Mouse (Mus musculus): ENCODE results near the gene Mtor.

The Mtor gene

DNA sequence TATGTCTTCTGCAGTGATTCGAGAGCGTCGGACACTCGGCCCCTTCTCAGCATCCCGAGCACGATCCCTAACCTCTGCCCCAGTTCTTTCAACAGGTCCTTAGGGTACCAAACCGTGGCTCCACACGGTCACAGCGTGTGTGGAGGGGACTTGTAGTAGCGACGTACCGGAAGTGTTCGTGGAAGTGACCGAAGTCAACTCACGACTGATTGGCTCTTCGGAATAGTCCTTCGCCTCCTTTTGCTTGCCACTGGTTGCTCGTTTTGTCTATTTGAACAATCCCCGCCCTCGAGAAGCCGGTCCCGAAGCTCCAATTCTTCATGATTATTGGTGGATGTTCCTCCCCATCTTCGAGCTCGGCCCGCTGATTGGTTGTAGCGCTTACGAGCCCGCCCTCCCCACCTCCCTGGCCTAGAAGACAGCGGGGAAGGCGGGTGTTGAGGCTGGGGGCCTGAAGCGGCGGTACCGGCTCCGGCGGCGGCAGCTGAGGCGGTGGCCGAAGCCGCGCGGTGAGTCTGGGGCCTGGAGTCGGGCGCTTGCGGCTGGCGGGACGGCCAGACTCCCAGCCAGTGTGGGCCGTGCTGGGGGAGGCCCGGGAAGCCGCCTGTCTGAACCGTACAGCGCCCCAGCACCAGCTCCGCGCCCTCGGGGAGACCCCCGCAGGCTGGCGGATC is at the start of gene Mtor:
Gene Mtor, plus strand, starts transcription at position 433 of the 674 bp plus-strand sequence.
- peak; percentile 95 to 97 for DNase-seq

DNA sequence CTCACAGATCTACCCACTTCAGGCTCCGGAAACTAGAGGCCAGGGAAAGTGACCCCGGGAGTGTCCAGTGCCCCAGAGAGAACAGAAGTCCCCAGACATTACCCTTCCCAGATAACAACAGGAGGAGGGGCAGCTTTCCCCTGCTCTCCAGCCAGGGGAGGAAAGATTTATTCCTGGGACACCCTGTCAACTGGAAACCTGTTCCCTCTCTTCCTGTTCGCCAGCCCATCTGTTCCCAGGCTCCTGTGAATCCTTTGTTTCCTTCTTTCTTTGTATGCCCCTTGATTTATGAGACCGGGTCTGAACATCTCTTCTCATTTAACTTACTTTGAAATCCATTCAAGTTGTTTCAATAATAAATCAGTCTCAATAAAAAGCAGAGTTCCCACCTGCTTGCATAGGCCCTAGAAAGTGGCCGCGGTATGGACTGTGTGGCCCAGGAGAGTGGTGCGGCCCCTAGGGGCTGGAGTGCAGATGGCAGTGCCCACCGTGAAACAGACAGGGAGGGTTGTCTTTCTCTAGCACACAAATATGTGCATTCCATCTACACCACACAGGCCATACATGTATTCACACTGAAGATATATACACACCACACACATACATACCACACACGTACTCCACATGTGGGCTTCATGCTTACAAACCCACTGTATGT is 48.8 kb upstream of the Mtor start:
- DNase-seq = peak in 1 of 2 experiments; percentile 41

DNA sequence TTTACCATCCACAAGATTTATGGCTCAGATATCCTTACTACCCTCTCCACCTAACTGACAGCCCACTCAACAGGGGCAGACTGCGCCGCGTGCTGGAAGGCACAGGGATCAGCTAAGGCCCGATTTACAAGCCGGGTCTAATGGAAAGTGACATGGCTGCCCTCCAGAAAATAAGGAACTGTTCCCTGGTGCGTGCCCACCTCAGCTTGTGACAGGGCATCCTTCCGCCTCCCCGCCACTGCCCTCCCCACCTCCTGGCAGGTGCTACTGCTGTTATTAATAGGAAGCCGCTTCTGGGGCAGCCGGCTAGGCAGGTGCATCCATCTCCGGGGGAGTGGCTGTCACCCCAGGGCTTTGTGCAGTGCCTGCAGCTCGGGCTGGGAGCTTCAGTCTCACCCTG is 45.0 kb upstream of the Mtor start:
- DNase-seq = peak; percentile 66 to 69

DNA sequence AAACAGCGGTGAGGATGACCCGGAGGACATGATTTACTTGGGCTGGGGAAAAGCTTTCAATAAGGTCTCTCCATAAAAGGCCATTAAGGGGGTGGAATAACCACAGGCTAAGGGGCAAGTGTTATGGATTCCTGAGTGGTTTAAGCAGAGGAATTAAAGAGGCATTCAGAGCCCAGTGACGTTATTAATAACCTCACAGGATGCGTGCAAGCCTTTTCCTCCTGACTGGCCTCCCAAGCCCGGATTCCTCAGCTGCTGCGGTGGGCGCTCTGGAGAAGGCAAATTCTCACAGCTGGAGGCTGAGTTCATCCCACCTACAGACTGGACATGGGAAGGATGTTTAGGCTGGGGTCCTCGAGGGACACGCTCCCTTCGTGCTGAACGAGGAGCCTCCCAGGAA is 43.7 kb upstream of the Mtor start:
- DNase-seq = no peak

DNA sequence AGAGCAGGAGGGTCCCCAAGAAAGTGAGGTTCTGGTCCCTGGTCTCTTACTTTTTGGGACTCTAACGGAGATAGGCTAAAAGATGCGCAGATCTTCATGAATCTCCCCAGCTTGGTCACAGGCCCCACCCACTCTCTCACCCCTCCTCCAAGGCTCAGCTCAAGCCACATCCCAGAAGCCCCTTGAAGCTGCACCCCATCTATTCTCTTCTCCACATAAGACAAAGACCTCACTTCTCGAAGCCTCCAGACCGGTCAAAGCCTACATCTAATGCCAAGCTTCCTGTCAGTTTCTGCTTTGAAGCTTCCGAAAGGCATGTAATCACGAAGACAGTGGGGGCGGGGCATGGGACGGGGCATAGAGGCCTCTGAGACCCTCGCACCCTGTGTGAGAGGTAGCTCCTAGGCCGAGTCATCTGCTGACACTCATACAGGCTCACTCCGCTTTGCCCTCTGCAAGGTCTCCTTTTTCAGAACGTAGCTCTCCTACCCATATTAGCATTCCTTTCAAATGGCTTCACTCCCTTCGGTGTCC is 43.1 kb upstream of the Mtor start:
- DNase-seq = no peak

DNA sequence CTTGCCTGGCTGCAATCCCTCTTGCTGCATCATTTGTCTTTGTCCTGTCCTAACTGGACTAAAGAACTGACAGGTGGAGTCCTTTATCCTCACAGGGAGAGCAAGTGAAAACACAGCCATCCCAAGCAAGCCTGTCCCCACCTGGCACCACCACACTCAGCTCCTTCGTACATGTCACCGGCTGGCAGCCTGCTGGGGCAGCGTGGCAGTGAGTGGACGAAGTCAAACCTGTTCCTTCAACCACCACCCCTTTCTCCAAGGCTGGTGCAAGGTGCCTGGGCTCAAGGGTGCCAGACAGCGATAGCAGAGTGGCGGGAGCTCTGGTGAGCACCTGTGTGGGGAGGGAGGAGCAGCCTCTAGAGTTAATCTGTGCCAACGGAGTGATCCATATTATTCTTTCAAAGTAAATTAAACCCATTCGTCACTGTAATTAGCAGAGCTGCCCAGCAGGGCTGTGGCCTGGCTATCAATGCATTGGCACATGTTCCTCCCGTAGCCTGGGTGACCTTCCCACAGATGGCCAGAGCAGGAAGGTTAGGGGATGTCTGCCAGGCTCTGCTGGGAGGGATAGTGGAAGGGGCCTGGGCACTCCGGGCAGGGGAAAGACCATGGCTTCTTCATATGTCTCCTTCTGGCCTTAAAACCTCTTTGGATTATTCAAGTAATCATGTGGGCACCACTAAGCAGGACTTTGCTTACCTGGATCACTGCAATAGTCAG is 40.0 kb upstream of the Mtor start:
- DNase-seq = peak; percentile 81 to 90

DNA sequence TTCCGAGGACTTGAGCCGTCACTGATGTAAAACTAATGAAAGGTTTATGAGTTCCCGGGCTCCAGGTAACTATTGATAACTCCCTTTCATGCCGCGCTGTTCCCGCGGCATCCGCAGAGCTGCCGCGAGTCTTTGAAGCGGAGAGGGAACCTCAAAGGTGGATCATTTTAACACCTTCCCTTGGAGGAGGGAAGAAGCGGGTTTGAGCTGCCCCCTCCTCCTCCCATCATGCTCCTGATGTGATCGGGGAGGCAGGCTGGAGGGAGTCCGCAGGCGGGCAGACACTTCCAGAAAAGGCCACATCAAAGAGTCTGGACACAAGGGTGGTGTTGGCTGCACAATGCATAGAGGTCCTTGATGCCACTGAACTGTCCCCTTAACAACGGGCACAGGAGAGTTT is 32.8 kb upstream of the Mtor start:
- DNase-seq = no peak

DNA sequence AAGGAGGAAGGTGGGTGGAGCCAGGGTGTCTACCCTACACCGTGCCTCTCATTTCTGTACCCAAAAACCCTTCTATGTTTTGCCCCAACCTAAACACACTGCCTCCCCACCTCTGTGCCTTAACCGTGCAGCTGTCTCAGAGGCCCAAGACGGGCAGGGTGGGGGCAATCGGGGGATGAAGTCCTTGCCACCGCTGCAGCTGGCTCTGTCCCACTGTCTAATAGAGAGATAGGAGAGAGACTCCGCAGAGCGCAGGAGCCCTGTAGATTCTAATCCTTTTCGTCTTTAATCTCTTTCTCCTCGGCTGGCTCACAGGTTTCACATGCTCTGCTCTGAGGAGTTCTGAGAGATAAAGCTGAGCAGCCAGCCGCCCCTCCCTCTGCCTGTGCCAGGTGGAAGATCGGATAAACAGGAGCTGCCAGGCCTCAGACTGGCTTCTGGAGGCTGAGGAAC is 31.3 kb upstream of the Mtor start:
- DNase-seq = peak; percentile 67 to 68

DNA sequence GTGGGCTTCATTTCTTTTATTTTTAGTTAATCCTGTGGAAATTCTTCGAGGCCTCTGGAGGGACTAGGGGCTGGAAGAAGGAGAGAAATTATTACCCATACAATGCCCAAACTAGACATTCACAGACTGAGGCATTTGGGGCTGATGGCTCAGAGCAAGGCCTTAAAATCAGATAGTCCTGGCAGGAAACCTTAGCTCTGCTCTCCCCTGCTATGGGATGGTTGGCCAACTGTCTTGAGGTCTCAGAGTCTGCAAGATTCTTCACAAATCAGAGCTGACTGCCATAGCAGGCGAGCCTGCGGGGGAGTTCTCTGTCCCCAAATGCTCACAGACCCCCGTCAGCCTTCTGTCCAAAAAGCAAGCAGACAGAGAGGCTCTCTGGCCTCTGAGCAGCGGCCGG is 30.9 kb upstream of the Mtor start:
- DNase-seq = peak in 1 of 2 experiments; percentile 44

DNA sequence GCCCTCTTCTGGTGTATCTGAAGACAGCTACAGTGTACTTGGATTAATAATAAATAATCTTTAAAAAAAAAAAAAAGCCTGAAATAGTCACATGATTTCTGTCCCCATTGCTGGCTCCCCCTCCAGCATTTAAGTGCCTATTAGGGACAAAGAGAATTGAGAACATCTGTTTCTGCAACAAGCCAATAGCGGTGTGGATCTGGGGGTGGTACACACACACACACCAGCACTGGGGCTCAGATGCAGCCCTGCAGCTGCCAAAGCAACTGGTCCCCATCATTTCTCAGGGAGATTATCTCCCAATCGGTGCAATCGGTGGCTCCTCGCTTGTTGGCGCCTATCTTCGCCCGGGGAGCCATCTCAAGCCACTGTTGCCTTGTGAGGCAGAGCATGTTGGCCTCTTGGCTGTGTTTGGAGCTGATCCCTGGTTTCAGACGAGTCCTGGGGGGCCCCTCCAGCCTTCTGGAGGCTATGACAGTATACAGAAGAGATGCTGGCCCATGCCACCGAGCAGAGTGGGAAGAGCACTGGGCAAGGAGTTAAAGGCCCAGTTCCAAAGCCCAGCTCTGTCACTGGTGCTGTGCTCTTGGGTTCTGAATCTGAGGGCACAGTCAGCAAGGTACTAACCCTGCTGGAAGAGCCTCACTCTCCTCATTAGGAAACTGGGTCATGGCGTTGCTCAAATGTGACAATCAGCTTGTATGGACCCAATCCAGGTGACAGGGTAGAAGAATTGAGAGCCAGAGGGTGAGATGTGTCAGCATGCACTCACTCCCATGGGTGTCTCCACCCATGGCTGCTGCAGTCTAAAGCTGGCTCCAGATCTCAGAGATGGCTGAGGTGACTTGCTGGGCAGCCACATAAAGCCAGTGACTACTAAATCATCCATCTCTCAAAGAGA is 21.2 kb upstream of the Mtor start:
- peak; percentile 52 to 57 for DNase-seq

DNA sequence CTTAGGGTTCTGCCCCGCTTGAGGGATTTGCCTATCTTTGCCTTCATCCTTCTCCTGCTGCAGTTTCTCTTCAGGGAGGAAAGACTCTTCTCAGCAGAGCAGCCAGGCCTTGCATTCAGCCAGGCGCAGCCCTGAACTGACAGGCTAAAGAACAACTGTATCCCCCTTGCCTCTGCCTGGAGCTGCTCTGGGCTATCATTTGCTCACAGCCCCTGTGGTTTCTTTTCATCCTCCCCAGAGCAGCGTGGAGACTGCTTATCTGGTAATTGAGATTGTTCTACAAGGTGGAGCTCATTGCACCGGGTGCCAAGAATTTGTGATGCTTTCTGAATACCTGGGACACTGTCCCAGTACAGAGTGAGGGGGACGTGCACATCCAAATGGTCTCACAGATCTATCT is 19.9 kb upstream of the Mtor start:
- no peak for DNase-seq

DNA sequence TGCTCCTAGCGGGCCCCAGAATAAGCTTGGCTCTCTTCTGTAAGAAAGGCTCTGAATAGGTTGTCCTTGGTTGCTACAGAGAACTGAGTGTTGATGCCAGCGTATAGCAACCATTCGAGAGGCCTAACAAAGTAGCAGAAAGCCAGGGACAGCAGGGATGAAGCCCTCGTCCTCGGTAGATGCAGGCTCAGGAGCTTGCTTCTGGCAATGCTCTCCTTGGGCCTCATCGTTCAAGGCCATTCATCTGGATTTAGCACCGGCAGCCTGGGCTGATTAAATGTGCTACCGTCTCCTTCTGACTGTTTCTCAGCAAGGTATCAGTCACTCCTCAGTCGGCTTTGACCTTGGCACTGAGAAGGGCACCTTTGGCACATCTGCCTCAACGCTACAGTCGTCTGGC is 19.3 kb upstream of the Mtor start:
- no peak for DNase-seq

DNA sequence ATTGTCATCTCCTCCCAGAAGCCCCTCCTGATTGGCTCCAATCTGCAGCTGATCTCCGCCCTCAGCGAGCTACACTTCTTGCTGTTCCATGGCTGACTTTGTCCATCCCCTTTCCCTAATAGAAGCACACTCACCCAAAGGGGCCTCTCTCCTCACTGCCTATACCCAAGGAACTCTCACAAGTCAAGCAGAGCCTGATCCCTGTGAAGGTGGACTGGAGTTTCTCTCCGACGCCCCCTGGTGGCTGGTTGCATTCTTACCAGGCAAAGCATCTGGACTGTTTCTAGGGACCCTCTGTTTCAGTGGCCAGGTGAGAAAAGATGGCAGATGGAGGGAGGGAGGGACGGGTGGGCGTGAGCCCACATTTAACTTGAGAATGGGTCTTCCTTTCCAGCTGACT is 18.7 kb upstream of the Mtor start:
- DNase-seq = peak; percentile 91 to 95

DNA sequence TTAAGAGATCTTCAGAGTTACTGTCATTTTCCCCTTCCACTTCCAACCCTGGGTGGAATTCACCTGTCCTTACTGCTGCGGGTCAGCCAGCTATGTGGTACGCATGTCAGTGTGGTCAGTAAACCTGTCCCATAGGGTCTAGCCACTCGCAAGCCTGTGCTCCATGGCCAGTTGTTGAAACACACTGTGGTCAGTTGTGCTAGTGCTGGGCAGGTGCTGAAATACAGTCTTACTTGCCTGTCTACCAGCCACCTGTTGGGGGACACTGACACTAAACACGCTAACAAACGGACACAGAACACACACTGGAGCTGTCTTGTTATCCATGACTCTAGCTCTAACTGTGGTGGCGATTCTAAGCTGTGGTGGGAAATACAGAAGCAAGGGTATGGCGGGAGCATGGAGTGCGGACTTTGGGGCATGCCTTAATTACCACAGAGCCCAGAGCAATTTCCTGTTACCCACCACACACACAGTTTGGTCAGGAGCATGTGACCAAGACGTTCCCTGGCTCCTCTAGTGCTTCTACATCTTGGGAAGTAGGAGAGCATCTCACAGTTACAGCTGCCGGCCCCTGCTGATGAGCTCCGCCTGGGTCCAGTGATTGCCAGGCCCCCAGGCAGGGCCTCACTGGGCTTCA is 17.4 kb upstream of the Mtor start:
- DNase-seq = no peak

DNA sequence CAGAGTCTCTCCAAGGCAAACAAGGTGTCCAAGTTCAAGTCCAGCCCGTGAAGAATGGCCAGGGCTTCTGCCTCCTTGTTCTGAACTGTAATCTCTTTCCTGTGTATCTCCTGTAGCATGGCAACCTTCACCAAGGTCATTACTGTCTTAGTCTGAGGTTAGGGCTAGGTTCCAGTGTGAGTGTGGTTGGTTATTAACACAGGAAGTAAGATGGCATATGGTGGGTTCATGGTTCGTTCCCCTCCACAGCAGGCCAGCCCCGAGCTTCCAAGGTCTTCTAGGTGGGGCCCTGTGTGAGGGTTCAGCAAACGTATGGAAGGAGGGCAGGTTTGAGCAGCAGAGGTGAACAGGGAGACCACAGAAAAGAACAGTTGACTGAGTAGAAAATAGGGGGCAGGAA is 15.9 kb upstream of the Mtor start:
- DNase-seq = no peak

DNA sequence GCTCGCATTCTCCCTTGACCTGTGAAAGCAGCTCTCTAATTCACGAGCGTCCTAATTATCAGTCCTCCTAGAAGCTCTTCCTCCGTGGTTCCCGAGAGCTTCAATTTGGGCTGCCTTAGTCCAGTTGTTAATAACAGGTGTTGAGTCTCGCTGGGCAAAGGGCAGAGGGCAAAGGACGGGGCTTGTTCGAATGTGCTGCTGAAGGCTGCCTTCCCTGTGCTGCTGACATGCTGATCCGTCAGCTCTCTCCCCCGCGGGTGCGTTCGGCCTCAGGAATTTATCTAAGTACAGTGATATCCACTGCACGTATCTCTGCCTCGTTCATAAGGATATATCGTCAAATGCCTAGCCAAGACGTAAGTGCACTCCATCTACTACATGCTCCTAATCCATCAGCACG is 15.1 kb upstream of the Mtor start:
- no peak for DNase-seq

DNA sequence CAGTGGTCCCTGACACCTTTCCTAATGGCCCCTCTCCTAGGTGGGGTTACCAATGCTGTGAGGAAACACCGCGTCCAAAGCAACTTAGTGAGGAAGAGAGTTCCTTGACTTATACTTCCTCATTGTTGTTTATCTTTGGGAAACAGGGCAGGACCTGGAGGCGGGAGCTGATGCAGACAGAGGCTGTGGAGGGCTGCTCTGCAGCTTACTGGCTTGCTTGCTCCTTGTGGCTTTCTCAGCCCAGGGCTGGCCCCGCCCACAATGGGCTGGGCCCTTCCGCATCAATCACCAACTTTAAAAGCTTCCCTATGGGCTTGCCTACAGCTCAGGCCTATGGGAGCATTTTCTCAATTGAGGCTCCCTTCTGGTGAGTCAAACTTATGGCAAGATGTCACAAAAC is 14.6 kb upstream of the Mtor start:
- DNase-seq = no peak

DNA sequence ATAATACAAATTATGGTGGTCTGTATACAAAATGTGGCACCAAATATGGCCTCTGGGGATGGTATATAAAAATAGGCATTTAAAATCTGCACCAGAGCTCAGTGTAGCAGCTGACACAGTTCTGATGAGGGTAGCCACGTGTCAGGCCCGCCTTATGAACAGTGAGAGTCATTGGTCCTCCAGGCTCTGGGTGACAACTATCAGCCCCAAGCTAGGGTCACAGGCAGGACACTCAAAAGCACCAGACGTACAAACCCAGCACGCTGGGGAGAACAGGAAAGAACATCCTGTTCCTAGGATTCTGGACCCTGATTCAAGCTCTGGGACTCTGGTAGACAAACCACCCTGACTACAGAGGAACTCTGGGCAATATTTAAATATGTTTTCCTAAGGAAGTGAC is 13.9 kb upstream of the Mtor start:
- DNase-seq = no peak

DNA sequence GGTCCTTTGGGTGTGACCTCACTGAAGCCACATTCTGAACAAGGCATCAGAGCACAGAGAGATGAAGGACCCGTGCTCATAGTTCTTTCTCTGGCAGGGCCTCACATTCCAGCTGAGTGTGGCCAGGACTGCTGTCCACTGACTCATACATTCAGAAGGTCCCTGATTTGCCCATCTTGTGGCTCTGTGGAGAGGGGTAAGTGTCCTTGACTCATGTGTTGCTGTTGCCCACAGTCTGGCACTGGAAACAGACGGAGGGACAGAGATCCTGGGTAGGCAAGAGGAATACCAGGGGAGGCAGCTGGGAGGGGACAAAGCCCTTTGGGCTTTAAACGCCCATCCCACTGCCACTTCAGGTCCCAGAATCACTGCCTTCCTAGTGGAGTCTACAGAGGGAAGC is 13.3 kb upstream of the Mtor start:
- no peak for DNase-seq

DNA sequence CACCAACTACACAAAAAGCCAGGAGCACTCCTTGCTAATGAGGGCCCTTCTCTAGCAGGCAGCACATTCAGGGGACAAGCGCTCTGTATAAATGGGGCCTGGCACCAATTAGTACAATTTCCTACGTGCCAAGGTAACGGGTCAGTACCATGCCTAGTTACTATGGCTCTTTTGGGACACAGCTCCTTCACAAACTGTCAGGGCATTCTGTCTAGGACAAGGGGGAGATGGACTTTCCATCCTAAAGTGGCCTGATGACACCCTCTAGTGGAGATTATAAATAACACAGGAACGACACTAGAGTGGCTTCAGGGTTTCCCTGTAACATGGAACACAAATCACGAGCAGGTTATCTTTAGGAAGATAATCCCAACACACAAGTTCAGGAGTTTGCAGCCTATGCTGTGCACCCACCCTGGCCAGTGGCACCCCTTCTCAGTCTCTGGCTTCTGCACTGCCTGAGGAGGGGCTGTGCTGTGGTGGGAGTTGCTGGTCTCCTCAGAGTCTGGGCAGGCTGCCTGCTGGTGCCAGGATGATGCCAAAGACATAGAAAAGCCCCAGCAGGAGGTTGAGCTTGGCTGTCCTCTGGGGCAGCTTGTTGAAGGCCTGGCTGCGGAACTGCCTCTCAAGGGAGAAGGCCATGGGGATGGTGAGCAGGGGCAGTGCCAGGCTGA is 12.6 kb upstream of the Mtor start:
- DNase-seq = peak; percentile 83 to 84

DNA sequence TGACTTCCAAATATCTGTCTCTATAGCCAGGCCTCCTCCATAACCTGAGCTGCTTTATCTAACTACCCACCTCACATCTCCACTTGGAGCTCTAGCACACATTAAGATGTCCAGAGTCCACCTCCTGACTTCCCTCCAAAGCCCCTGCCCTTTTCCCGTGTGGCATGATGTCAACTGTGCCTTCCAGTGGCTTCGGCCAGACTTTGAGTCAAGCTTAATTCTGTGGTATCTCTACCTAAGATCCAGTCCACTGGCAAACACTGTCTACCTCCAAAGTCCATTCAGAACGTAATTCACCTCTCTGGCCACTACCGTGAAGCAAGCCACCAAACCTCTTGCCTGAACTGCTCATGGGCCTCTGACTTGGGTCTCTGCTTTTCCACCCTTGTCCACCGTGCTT is 6.5 kb upstream of the Mtor start:
- DNase-seq = no peak

DNA sequence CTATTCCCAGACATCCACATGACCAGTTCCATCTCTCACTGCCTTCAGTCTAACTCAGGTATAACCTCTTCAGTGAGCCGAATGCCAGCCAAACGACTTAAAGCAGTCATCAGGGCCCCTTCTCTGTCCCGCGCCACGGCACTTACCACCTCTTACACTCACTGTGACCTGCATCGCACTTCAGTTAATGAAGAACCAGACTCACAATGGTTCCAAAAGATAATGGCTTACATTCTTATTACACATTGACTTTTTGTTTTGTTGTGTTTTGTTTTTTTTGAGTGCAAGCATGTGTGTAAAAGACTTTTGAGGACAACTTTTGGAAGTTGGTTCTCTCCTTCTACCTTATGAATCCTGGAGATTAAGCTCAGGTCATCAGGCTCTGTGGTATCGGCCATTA is 5.8 kb upstream of the Mtor start:
- no peak for DNase-seq
